Mouse (Mus musculus): ENCODE data around the gene Exd1.
"Not testable (repeated sequence)": the region's sequence is repeated elsewhere in the genome, so short reads cannot be mapped to it uniquely, and the experiment has no call there.

Gene Exd1

DNA sequence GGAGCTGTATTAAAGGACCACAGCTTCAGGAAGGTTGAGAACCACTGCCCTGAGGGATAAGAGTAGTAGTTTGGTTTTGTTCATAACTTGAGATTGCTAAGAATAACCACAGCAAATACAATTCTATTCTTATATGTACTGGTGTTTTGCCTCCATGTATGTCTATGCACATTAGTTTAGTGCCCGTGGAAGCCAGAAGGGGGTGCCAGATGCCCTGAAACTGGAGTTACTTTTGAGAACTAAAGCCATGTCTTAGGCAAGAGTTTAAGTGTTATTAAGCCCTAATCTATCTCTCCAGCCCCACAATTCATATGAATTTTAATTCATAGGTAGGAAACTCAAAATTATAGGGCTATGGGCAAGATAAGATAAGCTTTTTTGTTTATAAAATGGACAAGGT, 5.3 kb downstream of the Exd1 start:
- no peak for DNase-seq (ENCODE audit: extremely low spot score, low read depth, low spot score)

DNA sequence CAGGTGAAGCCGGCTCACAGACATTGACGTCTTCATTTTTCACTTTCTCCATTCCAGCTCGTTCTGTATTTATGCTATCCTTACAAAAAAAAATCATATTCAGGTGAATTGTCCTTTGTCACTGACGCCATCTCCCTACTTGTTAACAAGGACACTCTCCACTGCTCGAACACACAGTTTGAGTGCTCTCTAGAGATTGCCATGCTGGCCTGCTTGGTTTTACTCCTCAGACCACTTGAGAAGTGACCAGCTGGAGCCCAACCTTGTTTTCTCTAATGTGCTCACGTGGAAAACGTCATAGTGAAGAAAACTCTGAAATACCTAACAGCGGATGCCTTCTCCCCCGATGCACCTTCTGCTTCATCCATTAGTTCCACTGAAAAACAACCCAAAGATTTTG, 8.6 kb downstream of the Exd1 start:
- DNase-seq (ENCODE audit: extremely low spot score, low read depth, low spot score), result no peak

DNA sequence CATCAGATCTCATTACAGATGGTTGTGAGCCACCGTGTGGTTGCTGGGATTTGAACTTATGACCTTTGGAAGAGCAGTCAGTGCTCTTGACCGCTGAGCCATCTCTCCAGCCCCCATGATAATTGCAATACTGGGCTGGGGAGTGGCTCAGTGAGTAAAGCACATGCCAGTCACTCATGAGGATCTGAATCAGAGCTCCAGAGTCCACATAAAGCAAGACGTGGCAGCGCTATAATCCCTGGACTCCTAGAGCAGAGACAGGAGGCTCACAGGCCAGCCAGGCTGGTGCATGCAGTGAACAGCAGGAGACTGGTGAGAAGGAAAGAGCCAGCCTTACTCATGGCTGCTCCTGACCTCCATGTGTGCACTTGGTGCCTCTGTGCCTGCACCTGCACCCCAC, 22.0 kb downstream of the Exd1 start:
- DNase-seq (ENCODE audit: extremely low spot score, low read depth, low spot score), result no peak

DNA sequence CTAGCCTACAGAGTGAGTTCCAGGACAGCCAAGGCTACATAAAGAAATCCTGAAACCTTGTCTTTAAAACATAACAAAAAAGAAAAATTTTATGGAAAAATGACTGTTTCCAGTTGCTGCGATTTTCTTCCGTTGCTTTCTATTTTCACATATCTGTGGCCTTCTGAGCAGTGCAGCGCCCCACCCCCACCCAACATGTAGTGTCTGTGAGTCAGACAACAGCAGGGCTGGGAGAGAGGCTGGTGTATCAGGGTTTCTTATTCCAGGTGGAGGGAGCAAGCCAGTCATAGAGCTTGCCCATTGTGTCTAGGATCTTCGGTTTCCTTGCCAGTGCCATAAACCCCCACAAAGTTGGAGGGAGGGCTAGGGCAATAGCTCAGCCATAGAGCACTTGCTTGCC, 23.6 kb downstream of the Exd1 start:
- DNase-seq (ENCODE audit: extremely low spot score, low read depth, low spot score), result no peak

GRCm38 (mm10) chr2:119520550-119520949, 26.9 kb downstream of the Exd1 start:
- DNase-seq (ENCODE audit: extremely low spot score, low read depth, low spot score), result no peak

DNA sequence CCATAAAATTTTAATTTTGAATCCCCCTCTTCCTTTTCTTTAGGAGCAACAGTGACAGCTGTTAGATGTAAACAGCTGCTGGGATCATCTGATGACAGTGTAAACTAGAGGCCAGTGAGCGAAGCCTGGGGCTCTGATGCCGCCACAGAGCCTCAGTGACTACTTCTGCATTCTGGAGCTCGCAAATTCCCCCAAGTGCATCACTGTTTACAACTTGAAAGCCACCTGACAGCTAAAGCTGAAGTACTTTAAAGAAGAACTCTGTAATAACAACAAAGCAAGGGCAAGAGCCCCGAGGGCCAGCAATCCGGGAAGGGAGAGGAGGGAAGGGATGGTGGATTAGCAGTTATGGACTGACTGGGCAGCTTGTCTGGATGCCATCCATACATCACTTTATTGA, 30.6 kb downstream of the Exd1 start:
- DNase-seq (ENCODE audit: extremely low spot score, low read depth, low spot score), result no peak

DNA sequence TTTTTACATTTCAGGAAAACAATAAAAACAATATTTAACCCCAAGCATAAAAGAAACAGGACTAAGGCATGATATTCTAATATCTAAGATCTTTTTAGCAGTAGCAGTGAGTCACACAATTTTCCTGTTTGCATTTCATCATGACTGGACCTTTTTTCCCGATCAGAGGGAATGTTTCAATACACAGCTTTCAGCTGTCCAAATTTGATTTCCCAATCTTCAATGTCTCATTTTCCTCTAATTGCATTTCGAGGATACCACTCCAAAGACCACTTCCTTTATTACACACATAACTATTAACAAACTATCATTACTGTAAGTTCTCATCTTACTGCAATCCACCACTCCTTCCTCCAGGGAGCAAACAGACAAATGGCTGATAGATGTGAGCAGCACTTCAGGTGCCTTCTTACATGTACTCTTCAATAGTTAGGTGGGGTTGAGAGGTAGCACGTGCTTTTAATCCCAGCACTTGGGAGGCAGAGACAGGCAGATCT, 33.4 kb downstream of the Exd1 start:
- no peak for DNase-seq (ENCODE audit: extremely low spot score, low read depth, low spot score)

- no peak for DNase-seq (ENCODE audit: extremely low spot score, low read depth, low spot score)
Measured at GRCm38 (mm10) chr2:119512292-119512691, 35.1 kb downstream of the Exd1 start.

- DNase-seq (ENCODE audit: extremely low spot score, low read depth, low spot score), result no peak
Measured at GRCm38 (mm10) chr2:119510856-119511255, 36.6 kb downstream of the Exd1 start.

- DNase-seq (ENCODE audit: extremely low spot score, low read depth, low spot score), result not testable (repeated sequence)
Measured at GRCm38 (mm10) chr2:119508518-119508917, 38.9 kb downstream of the Exd1 start.

- DNase-seq (ENCODE audit: extremely low spot score, low read depth, low spot score), result no peak
Measured at GRCm38 (mm10) chr2:119507108-119507507, 40.3 kb downstream of the Exd1 start.

GRCm38 (mm10) chr2:119500965-119501652, 46.3 kb downstream of the Exd1 start:
- DNase-seq (ENCODE audit: extremely low spot score, low read depth, low spot score), result no peak

- no peak for DNase-seq (ENCODE audit: extremely low spot score, low read depth, low spot score)
Measured at GRCm38 (mm10) chr2:119498859-119499258, 48.6 kb downstream of the Exd1 start.

DNA sequence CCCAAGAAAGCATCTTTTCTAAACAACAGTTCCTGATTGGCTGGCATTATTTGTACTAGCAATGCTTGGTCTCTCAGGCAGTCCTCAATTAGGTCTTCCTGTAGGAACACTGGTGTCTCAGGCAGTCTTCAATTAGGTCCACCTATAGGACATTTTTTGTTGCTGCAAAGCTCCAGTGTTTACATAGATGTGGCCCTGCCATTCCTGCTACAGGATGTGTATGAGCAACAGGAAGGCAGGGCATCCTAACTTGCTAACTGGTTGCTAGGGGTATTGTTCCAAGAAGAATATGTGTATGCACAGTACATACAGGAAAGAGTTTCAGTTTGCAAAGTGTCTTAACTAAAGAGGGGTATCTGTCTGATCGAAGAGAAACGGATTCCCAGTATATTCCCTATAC, 51.3 kb downstream of the Exd1 start:
- DNase-seq (ENCODE audit: extremely low spot score, low read depth, low spot score), result no peak

- no peak for DNase-seq (ENCODE audit: extremely low spot score, low read depth, low spot score)
Measured at GRCm38 (mm10) chr2:119491953-119492352, 55.5 kb downstream of the Exd1 start.

DNA sequence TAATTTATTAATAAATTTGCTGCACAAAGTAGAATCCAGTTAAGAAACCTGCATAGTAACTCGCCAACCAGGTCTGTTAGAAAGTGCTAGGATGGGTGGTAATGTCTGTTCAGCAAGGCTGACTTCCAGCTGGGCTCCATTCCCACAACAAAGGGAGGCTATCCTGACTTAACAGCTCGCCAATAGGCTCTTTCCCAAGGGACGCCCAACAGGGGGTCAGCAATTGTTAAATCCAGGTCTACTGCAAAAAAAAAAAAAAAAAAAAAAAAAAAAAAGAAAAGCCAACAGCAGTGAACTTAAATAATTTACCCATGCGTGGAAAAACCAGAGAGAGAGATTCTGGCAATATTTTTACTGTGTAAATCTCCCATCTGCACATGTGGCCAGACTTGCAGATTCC, 60.9 kb downstream of the Exd1 start:
- no peak for DNase-seq (ENCODE audit: extremely low spot score, low read depth, low spot score)

DNA sequence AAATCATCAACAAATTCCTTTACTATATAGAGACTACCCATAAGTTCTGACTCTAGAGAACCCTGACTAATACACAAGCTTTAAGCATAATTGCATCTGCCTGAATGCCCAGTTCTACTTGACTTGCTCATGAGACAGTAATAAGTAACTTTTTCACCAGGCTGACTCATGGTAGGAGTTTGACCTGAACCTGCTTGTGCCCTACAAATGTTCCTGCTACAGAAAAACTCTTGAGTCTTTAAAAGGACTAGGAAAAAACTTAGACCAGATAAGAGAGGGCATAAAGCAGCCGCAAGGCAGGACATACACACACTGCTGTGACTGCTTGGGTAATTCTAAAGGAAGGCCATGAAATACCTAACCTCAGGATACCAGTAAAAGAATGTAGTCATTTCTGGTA, 65.1 kb downstream of the Exd1 start:
- DNase-seq (ENCODE audit: extremely low spot score, low read depth, low spot score), result no peak

- DNase-seq (ENCODE audit: extremely low spot score, low read depth, low spot score), result no peak
Measured at GRCm38 (mm10) chr2:119478397-119478749, 69.1 kb downstream of the Exd1 start.

GRCm38 (mm10) chr2:119477571-119478396, 69.6 kb downstream of the Exd1 start, which contains the start of gene Ino80:
Ino80 (minus strand) TSS chr2:119477687.
- DNase-seq (ENCODE audit: extremely low spot score, low read depth, low spot score), result peak; percentile 99

DNA sequence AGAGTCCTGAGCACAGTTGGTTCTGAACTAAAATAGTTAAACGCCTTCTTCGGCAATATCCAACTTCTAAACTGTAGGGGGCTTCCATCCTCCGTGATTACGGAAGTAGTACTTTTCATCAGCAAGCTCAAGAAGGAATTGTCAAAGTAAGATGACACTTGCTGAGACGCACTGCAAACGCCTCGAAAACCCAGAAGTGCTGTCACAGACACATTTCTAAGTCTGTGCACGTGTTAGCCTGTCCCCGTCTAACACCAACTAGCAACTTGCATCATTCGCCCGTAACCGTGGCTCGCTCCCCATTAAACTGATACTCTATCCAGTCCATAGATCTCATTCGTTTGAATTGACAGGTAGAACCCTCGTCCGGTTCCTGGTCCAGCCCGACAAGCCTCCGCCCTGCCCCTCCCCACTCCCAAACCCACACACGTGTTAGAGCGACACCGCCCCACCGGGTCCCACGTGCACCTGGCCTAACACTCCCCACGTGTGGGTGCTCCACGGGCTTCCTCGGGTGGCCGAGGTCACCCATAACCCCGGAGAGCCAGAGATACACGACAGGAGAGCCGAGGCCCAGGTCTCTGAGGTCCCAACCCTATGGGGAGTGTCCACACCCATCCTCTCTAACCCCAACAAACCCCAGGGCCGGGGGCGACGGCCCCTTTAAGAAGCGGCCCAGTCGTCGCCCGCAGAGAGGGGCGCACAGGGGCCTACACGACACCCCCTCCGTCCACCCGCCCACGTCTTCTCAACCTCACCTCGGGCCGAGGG, 70.6 kb downstream of the Exd1 start:
- DNase-seq (ENCODE audit: extremely low spot score, low read depth, low spot score), result peak; percentile 12

DNA sequence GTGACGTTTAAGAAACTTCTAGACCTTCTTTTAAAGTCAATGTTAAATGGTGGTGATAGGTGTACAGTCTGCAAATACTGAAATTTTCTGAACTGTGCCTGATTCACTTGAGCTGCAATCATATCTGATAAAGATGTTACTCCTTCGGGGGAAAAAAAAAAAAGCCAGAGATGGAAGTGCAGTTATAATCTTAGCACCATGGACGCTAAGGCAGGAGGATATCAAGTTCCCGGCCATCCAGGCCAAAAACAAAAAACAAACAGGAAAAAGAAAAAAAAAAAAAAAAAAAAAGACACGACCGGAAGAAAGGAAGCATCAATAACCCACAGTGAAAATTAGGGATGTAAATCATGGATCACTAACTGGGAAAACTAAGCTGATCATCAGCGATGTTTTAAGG, 71.3 kb downstream of the Exd1 start:
- DNase-seq (ENCODE audit: extremely low spot score, low read depth, low spot score), result no peak
